16 mouse cellular contexts compared by ENCODE assay signal in the genomic region with DNA sequence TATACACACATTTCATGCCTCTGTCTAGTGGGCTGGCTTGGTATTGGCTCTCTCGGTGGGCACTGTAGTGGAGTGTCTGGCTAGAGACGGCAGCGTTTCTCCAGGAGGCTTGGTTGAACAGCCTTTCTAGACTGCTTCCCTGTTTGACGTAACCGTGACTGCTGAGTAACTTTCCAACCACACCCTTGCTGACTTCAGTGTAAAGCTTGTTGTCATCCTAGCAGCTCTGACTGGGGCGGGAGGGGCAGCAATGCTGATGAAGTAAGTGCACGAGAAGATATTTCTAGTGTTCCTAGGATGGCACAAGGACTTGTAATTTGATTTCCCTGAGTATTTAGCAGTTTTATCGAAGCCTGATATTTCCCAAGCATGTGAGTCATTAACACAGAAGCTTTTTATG. TPM values are rescaled to one million over a fixed set of nuclear protein-coding genes. Genes with fewer than 3 reads are reported as not detected.
DNase-seq lines count a peak whose midpoint lies in the region; ATAC-seq lines count a peak whose summit lies in the region.
"Had no signal": no experiment of that assay in that cellular context is flagged by ENCODE, and none has a peak within 500 bp of the region (broad histone marks: within the 10 kb centered on the region; RNA-seq: fewer than 3 reads in every experiment).

No protein-coding gene starts in this region.

- no peaks in the 10 kb centered on the region for H3K4me1 ChIP-seq in heart, embryonic 10.5 days
- no peaks in the 10 kb centered on the region for H3K4me1 ChIP-seq in liver, embryonic 16.5 days (ENCODE audit: control insufficient read depth, low read depth, low read length)
- H3K4me1 ChIP-seq in forebrain, embryonic 11.5 days (replicated peaks; ENCODE audit: control insufficient read depth, insufficient read depth, low read length): no peaks in the 10 kb centered on the region
- H3K4me1 ChIP-seq: hindbrain, embryonic 13.5 days; intestine, embryonic 15.5 days; limb, embryonic 12.5 days; stomach, embryonic 15.5 days had no signal

- 82% methylated on average over 8 of the region's 8 CpGs for WGBS in heart, embryonic 10.5 days
- WGBS in liver, embryonic 16.5 days (ENCODE audit: insufficient replicate concordance): 67% methylated on average over 8 of the region's 8 CpGs
- WGBS in forebrain, embryonic 11.5 days: 91% methylated on average over 8 of the region's 8 CpGs

- H3K4me3 ChIP-seq in heart, embryonic 10.5 days: no peak overlapping the region
- no peak overlapping the region for H3K4me3 ChIP-seq in liver, embryonic 16.5 days (ENCODE audit: low read depth, low read length)
- no peak overlapping the region for H3K4me3 ChIP-seq in forebrain, embryonic 11.5 days (ENCODE audit: low read depth, low read length)
- H3K4me3 ChIP-seq: hindbrain, embryonic 13.5 days; intestine, embryonic 15.5 days; limb, embryonic 12.5 days; stomach, embryonic 15.5 days had no signal

- no peak overlapping the region for H3K4me2 ChIP-seq in liver, embryonic 16.5 days (ENCODE audit: low read depth, low read length)
- H3K4me2 ChIP-seq in forebrain, embryonic 11.5 days (ENCODE audit: low read depth, low read length, severe bottlenecking): no peak overlapping the region
- H3K4me2 ChIP-seq: hindbrain, embryonic 13.5 days; intestine, embryonic 15.5 days; limb, embryonic 12.5 days; lung, embryonic 14.5 days; stomach, embryonic 15.5 days had no signal

- no peak overlapping the region for H3K9ac ChIP-seq in liver, embryonic 16.5 days (ENCODE audit: low read depth, low read length)
- no peak overlapping the region for H3K9ac ChIP-seq in forebrain, embryonic 11.5 days (ENCODE audit: low read length)
- H3K9ac ChIP-seq: hindbrain, embryonic 13.5 days; intestine, embryonic 15.5 days; limb, embryonic 12.5 days; lung, embryonic 14.5 days; stomach, embryonic 15.5 days had no signal

- DNase-seq in heart, embryonic 10.5 days (ENCODE audit: low spot score): peak; percentile 68
- DNase-seq in heart, adult 8-10 months (ENCODE audit: low spot score): no peak
- DNase-seq in 3T3-L1 (ENCODE audit: low read depth, low spot score): peak; percentile 11
- DNase-seq in NIH3T3 (ENCODE audit: low read depth): peak; percentile 32
- no peak for DNase-seq in lung, postnatal 4 days
- no peak for DNase-seq in layer of hippocampus, postnatal 36 days
- no peak for DNase-seq in forebrain, embryonic 11.5 days (ENCODE audit: low spot score)
- DNase-seq: cerebellum, postnatal 10 days; lung, embryonic 14.5 days; midbrain, embryonic 14.5 days had no signal

- no peaks in the 10 kb centered on the region for H3K9me3 ChIP-seq in heart, embryonic 10.5 days
- H3K9me3 ChIP-seq in liver, embryonic 16.5 days (replicated peaks; ENCODE audit: control insufficient read depth, low read length): no peaks in the 10 kb centered on the region
- H3K9me3 ChIP-seq in forebrain, embryonic 11.5 days (ENCODE audit: control insufficient read depth, low read length): no peaks in the 10 kb centered on the region
- H3K9me3 ChIP-seq: hindbrain, embryonic 13.5 days; intestine, embryonic 15.5 days; limb, embryonic 12.5 days; stomach, embryonic 15.5 days had no signal

- no peak overlapping the region for H3K27ac ChIP-seq in heart, embryonic 10.5 days
- H3K27ac ChIP-seq in liver, embryonic 16.5 days (ENCODE audit: low read length): no peak overlapping the region
- no peak overlapping the region for H3K27ac ChIP-seq in forebrain, embryonic 11.5 days (ENCODE audit: low read depth, low read length)
- H3K27ac ChIP-seq: hindbrain, embryonic 13.5 days; intestine, embryonic 15.5 days; limb, embryonic 12.5 days; stomach, embryonic 15.5 days had no signal

- H3K27me3 ChIP-seq in heart, embryonic 10.5 days (ENCODE audit: insufficient read depth, poor library complexity, severe bottlenecking): no peaks in the 10 kb centered on the region
- no peaks in the 10 kb centered on the region for H3K27me3 ChIP-seq in liver, embryonic 16.5 days (ENCODE audit: control insufficient read depth, insufficient read depth, low read depth, low read length)
- no peaks in the 10 kb centered on the region for H3K27me3 ChIP-seq in forebrain, embryonic 11.5 days (ENCODE audit: control insufficient read depth, insufficient read depth, low read length)
- H3K27me3 ChIP-seq: hindbrain, embryonic 13.5 days; intestine, embryonic 15.5 days; limb, embryonic 12.5 days; stomach, embryonic 15.5 days had no signal

- peak; percentile 67 for ATAC-seq in liver, embryonic 16.5 days (ENCODE audit: low read depth)
- ATAC-seq in forebrain, embryonic 11.5 days (replicated peaks; ENCODE audit: low FRiP score): no peak
- ATAC-seq: forebrain, embryonic 14.5 days; intestine, embryonic 15.5 days had no signal

- H3K36me3 ChIP-seq in heart, embryonic 10.5 days: peaks cover 68% of the 10 kb centered on the region
- H3K36me3 ChIP-seq in liver, embryonic 16.5 days (ENCODE audit: control insufficient read depth, insufficient read depth): peaks cover 9% of the 10 kb centered on the region
- H3K36me3 ChIP-seq in forebrain, embryonic 11.5 days (ENCODE audit: control insufficient read depth, insufficient read depth, low read length): no peaks in the 10 kb centered on the region; the same call in 1 of the 2 replicates

RNA-seq across cellular contexts. Expression of a gene that starts 24.5 kb away (rescaled TPM):
- 6.1 and 6.9 TPM in 2 replicates for polyA plus RNA-seq in heart, embryonic 10.5 days (2016; fragmentation: Nextera tagmentation; extraction: Ambion mirVana)
- total RNA-seq in heart, adult 8-10 months (2022): 1 to 10 TPM; 4.9 to 7.2 (median 6.5) TPM
- polyA plus RNA-seq in liver, embryonic 16.5 days (2015; fragmentation: Nextera tagmentation; extraction: Ambion mirVana): 2.3 and 2.4 TPM in 2 replicates
- total RNA-seq in layer of hippocampus, postnatal 36 days (2021): 10 to 100 TPM; 11.8 to 12.5 TPM
- 9.6 and 10.7 TPM in 2 replicates for polyA plus RNA-seq in forebrain, embryonic 11.5 days (2014; fragmentation: Nextera tagmentation; extraction: Ambion mirVana)

RNA-seq across cellular contexts. Expression of a gene that starts 24.7 kb away (rescaled TPM):
- polyA plus RNA-seq in heart, embryonic 10.5 days (2016; fragmentation: Nextera tagmentation; extraction: Ambion mirVana): 37.4 and 40.4 TPM in 2 replicates
- total RNA-seq in heart, adult 8-10 months (2022): 10 to 100 TPM; 14.1 to 15.2 (median 14.5) TPM
- polyA plus RNA-seq in liver, embryonic 16.5 days (2015; fragmentation: Nextera tagmentation; extraction: Ambion mirVana): 18.8 and 19.6 TPM in 2 replicates
- 10 to 100 TPM; 19.6 to 20.8 TPM for total RNA-seq in layer of hippocampus, postnatal 36 days (2021)
- 45.9 and 47.6 TPM in 2 replicates for polyA plus RNA-seq in forebrain, embryonic 11.5 days (2014; fragmentation: Nextera tagmentation; extraction: Ambion mirVana)

Comparison
In these comparisons a context has a peak if more than half of its experiments do, and no peak if none do; other contexts are left out.
1. DNase-seq: peak in heart, embryonic 10.5 days (single experiment), 3T3-L1 (single experiment) and NIH3T3 (single experiment); none in heart, adult 8-10 months (single experiment), lung, postnatal 4 days (0 of 2), layer of hippocampus, postnatal 36 days (0 of 2) and forebrain, embryonic 11.5 days (single experiment).